Mouse (Mus musculus) left cerebral cortex, adult 9 months (tissue): ENCODE data around the gene Tmem54.

Source experiments
- DNase-seq, 2 experiments: peaks; one replicate each; pipeline ENCODE4 v3.0.0; 2022; ENCODE audit warnings: low spot score in 2 of 2

The Tmem54 gene

GRCm38 (mm10) chr4:129151276-129151811, 46.0 kb downstream of the Tmem54 start:
- DNase-seq, result no peak

GRCm38 (mm10) chr4:129157541-129157940, 52.2 kb downstream of the Tmem54 start:
- no peak for DNase-seq

- DNase-seq, result no peak
Measured at GRCm38 (mm10) chr4:129158549-129158948, 53.2 kb downstream of the Tmem54 start.

- no peak for DNase-seq
Measured at GRCm38 (mm10) chr4:129161076-129161475, 55.7 kb downstream of the Tmem54 start.
